Mouse (Mus musculus) left cerebral cortex, postnatal 25 days (tissue): Measurements from ENCODE around the gene Cela2a. TPM values are rescaled to one million over a fixed set of nuclear protein-coding genes. Genes with fewer than 3 reads are reported as not detected.

Experiments
- DNase-seq, 2 experiments: peaks; one replicate each; pipeline ENCODE4 v3.0.0; 2022; ENCODE audit warnings: low spot score in 2 of 2, mixed read lengths in 1 of 2
- intact Hi-C: fragments of 180-260 bp; cut with DNase I; formaldehyde crosslinking; loops from one replicate; pipeline ENCODE4 v1.15.1; 2025
- total RNA-seq, 2 experiments: library from RNA; stranded (reverse); gene quantifications; 2 replicates each; pipeline ENCODE4 v1.2.3; 2021

Cela2a gene
- not detected for total RNA-seq

- intact Hi-C loops: no loop called here
These were observed at the start of gene Cela2a for GRCm38 (mm10) chr4:141826060-141826459. Gene Cela2a (minus strand): TSS chr4:141826160.

GRCm38 (mm10) chr4:141875481-141876108 lies 49.6 kb upstream of the Cela2a start:
- intact Hi-C loops: loop anchor here (2.0 kb wide), 1 partner anchor 77 kb away; no protein-coding TSS in a partner anchor
- DNase-seq: no peak

More at GRCm38 (mm10) chr4:141826060-141826459, at the start of gene Cela2a:
- no peak for DNase-seq

- intact Hi-C loops: loop anchor here (2.0 kb wide), 1 partner anchor 78 kb away; no protein-coding TSS in a partner anchor
- DNase-seq: peak; percentile 74 to 85
These were observed 48.9 kb upstream of the Cela2a start, which contains the start of gene Efhd2 for GRCm38 (mm10) chr4:141874601-141875460. Gene Efhd2 (minus strand): TSS chr4:141874920.

GRCm38 (mm10) chr4:141874111-141874600 lies 48.2 kb upstream of the Cela2a start:
- no peak for DNase-seq
- intact Hi-C loops: loop anchor here (2.0 kb wide), 1 partner anchor 79 kb away; no protein-coding TSS in a partner anchor

- intact Hi-C loops: no loop called here
- no peak for DNase-seq
These were observed 47.0 kb upstream of the Cela2a start for GRCm38 (mm10) chr4:141872977-141873376.

GRCm38 (mm10) chr4:141871909-141872308 lies 45.9 kb upstream of the Cela2a start:
- DNase-seq: peak; percentile 62 to 79
- intact Hi-C loops: no loop called here

GRCm38 (mm10) chr4:141871333-141871725 lies 45.4 kb upstream of the Cela2a start:
- no peak for DNase-seq
- intact Hi-C loops: no loop called here

- no peak for DNase-seq
- intact Hi-C loops: no loop called here
These were observed 44.8 kb upstream of the Cela2a start for GRCm38 (mm10) chr4:141870666-141871332.

- intact Hi-C loops: no loop called here
- DNase-seq: peak in 1 of 2 experiments; percentile 53
These were observed 43.7 kb upstream of the Cela2a start for GRCm38 (mm10) chr4:141869436-141870215.

- intact Hi-C loops: no loop called here
- DNase-seq: no peak
These were observed 42.1 kb upstream of the Cela2a start for GRCm38 (mm10) chr4:141868051-141868450.

- DNase-seq: peak in 1 of 2 experiments; percentile 66
- intact Hi-C loops: loop anchor here (2.0 kb wide), 1 partner anchor 91 kb away; no protein-coding TSS in a partner anchor
These were observed 41.5 kb upstream of the Cela2a start for GRCm38 (mm10) chr4:141867498-141867897.

- peak in 1 of 2 experiments; percentile 71 for DNase-seq
- intact Hi-C loops: loop anchor here (2.0 kb wide), 1 partner anchor 92 kb away; no protein-coding TSS in a partner anchor
These were observed 41.1 kb upstream of the Cela2a start for GRCm38 (mm10) chr4:141866933-141867490.

GRCm38 (mm10) chr4:141865600-141865999 lies 39.6 kb upstream of the Cela2a start:
- intact Hi-C loops: no loop called here
- no peak for DNase-seq

GRCm38 (mm10) chr4:141865006-141865405 lies 39.0 kb upstream of the Cela2a start:
- DNase-seq: peak in 1 of 2 experiments; percentile 70
- intact Hi-C loops: no loop called here

- intact Hi-C loops: no loop called here
These were observed 38.5 kb upstream of the Cela2a start for GRCm38 (mm10) chr4:141864506-141864905.

GRCm38 (mm10) chr4:141863726-141864280 lies 37.8 kb upstream of the Cela2a start:
- no peak for DNase-seq
- intact Hi-C loops: no loop called here

More at GRCm38 (mm10) chr4:141864506-141864905, 38.5 kb upstream of the Cela2a start:
- no peak for DNase-seq

- intact Hi-C loops: no loop called here
- no peak for DNase-seq
These were observed 36.9 kb upstream of the Cela2a start for GRCm38 (mm10) chr4:141862867-141863266.

GRCm38 (mm10) chr4:141861591-141862295 lies 35.8 kb upstream of the Cela2a start:
- intact Hi-C loops: no loop called here
- peak in 1 of 2 experiments; percentile 30 for DNase-seq
